Mouse (Mus musculus) neural tube, embryonic 11.5 days (tissue): ENCODE data around the gene Gm4779. TPM values are rescaled to one million over a fixed set of nuclear protein-coding genes. Genes with fewer than 3 reads are reported as not detected.

Source experiments
- ATAC-seq: fragments of 200-750 bp; cut with Nextera tagmentation; 2 replicates; pipeline ENCODE4 v1.8.0; 2017; ENCODE audit warnings: moderate number of reproducible peaks, mild to moderate bottlenecking, moderate TSS enrichment, moderate library complexity; ENCODE audit not compliant: insufficient read depth, low FRiP score, low TSS enrichment
- DNase-seq: peaks from one replicate; pipeline ENCODE4 v3.0.0-alpha.2; 2015; ENCODE audit warnings: low spot score
- H3K27ac ChIP-seq: fragments of 300-500 bp; sonication (generic); 2 replicates; pipeline ENCODE4 v1.5.1; 2014; ENCODE audit warnings: low read depth, mild to moderate bottlenecking, low read length
- H3K27me3 ChIP-seq: fragments of 300-500 bp; sonication (generic); 2 replicates; pipeline ENCODE4 v1.6.1; 2014; ENCODE audit warnings: mild to moderate bottlenecking, low read length, mixed read lengths; ENCODE audit not compliant: control insufficient read depth, insufficient read depth
- H3K36me3 ChIP-seq: fragments of 300-500 bp; sonication (generic); 2 replicates; pipeline ENCODE4 v1.6.1; 2014; ENCODE audit warnings: mild to moderate bottlenecking, low read length, moderate library complexity, mixed read lengths; ENCODE audit not compliant: control insufficient read depth, insufficient read depth
- H3K4me1 ChIP-seq: fragments of 300-500 bp; sonication (generic); 2 replicates; pipeline ENCODE4 v1.6.1; 2014; ENCODE audit warnings: low read length, mixed read lengths; ENCODE audit not compliant: control insufficient read depth, insufficient read depth
- H3K4me2 ChIP-seq: fragments of 300-500 bp; sonication (generic); 2 replicates; pipeline ENCODE4 v1.6.1; 2014; ENCODE audit warnings: low read depth, mild to moderate bottlenecking, moderate library complexity
- H3K4me3 ChIP-seq: fragments of 300-500 bp; sonication (generic); 2 replicates; pipeline ENCODE4 v1.5.1; 2014; ENCODE audit warnings: low read depth, low read length
- H3K9ac ChIP-seq: fragments of 300-500 bp; sonication (generic); 2 replicates; pipeline ENCODE4 v1.6.1; 2014; ENCODE audit warnings: mild to moderate bottlenecking, low read length
- H3K9me3 ChIP-seq: fragments of 300-500 bp; sonication (generic); 2 replicates; pipeline ENCODE4 v1.6.1; 2016; ENCODE audit warnings: low read length; ENCODE audit not compliant: control insufficient read depth
- WGBS: fragments of 180-500 bp; shearing (Covaris S2); extraction: QIAGEN DNeasy Blood & Tissue Kit; methylation state at CpG from one replicate; pipeline ENCODE4 v1.1.7; 2014; 5-methylcytosine and 5-hydroxymethylcytosine counted together
- polyA plus RNA-seq: library from polyadenylated mRNA; unstranded; fragments of >200 nt; fragmentation: Nextera tagmentation; extraction: Ambion mirVana; gene quantifications from 2 replicates; pipeline ENCODE4 v1.2.1, GENCODE M21; 2014

Gm4779 gene
- polyA plus RNA-seq, 1 experiment from 2014 or later, result not detected

GRCm38 (mm10) chrX:101767280-101767679 lies 26.9 kb downstream of the Gm4779 start:
- H3K9ac ChIP-seq, result no peak overlapping the region
- ATAC-seq (no peak), DNase-seq (no peak)
- H3K36me3 ChIP-seq, result no peaks in the 10 kb centered on the region
- H3K27me3 ChIP-seq, result no peaks in the 10 kb centered on the region
- no peaks in the 10 kb centered on the region for H3K9me3 ChIP-seq
- no peaks in the 10 kb centered on the region for H3K4me1 ChIP-seq
- H3K27ac ChIP-seq, result no peak overlapping the region
- no peak overlapping the region for H3K4me3 ChIP-seq
- no peak overlapping the region for H3K4me2 ChIP-seq
- WGBS, result 74% methylated on average over 7 of the region's 7 CpGs

GRCm38 (mm10) chrX:101765111-101765510 lies 29.1 kb downstream of the Gm4779 start:
- ATAC-seq (no peak), DNase-seq (no peak)
- Histone ChIP-seq H3K4me3 (no peak overlapping the region), H3K27ac (no peak overlapping the region), H3K36me3 (no peaks in the 10 kb centered on the region), H3K4me1 (no peaks in the 10 kb centered on the region), H3K9ac (no peak overlapping the region), H3K27me3 (no peaks in the 10 kb centered on the region), H3K9me3 (no peaks in the 10 kb centered on the region), H3K4me2 (no peak overlapping the region)
- 85% methylated on average over 4 of the region's 4 CpGs for WGBS

GRCm38 (mm10) chrX:101764621-101765020 lies 29.6 kb downstream of the Gm4779 start:
- ATAC-seq (no peak), DNase-seq (no peak)
- no peaks in the 10 kb centered on the region for H3K4me1 ChIP-seq
- no peak overlapping the region for H3K4me3 ChIP-seq
- no peaks in the 10 kb centered on the region for H3K27me3 ChIP-seq
- H3K4me2 ChIP-seq, result no peak overlapping the region
- WGBS, result 69% methylated on average over 5 of the region's 5 CpGs
- H3K36me3 ChIP-seq, result no peaks in the 10 kb centered on the region
- no peak overlapping the region for H3K27ac ChIP-seq
- H3K9me3 ChIP-seq, result no peaks in the 10 kb centered on the region
- no peak overlapping the region for H3K9ac ChIP-seq

GRCm38 (mm10) chrX:101754478-101754877 lies 39.7 kb downstream of the Gm4779 start:
- ATAC-seq (no peak), DNase-seq (no peak)
- no peaks in the 10 kb centered on the region for H3K27me3 ChIP-seq
- no peaks in the 10 kb centered on the region for H3K36me3 ChIP-seq
- no peak overlapping the region for H3K4me3 ChIP-seq
- no peak overlapping the region for H3K9ac ChIP-seq
- H3K27ac ChIP-seq, result no peak overlapping the region
- WGBS, result 84% methylated on average over 5 of the region's 5 CpGs
- H3K4me2 ChIP-seq, result no peak overlapping the region
- H3K9me3 ChIP-seq, result no peaks in the 10 kb centered on the region
- H3K4me1 ChIP-seq, result no peaks in the 10 kb centered on the region

GRCm38 (mm10) chrX:101750144-101750543 lies 44.1 kb downstream of the Gm4779 start:
- ATAC-seq (no peak), DNase-seq (no peak)
- no peak overlapping the region for H3K9ac ChIP-seq
- no peaks in the 10 kb centered on the region for H3K4me1 ChIP-seq
- no peaks in the 10 kb centered on the region for H3K36me3 ChIP-seq
- H3K27me3 ChIP-seq, result no peaks in the 10 kb centered on the region
- no peak overlapping the region for H3K4me3 ChIP-seq
- no peak overlapping the region for H3K27ac ChIP-seq
- 48% methylated on average over 4 of the region's 4 CpGs for WGBS
- no peaks in the 10 kb centered on the region for H3K9me3 ChIP-seq
- H3K4me2 ChIP-seq, result no peak overlapping the region

GRCm38 (mm10) chrX:101741064-101741433 lies 53.2 kb downstream of the Gm4779 start:
- Histone ChIP-seq H3K4me2 (no peak overlapping the region), H3K36me3 (no peaks in the 10 kb centered on the region), H3K27ac (no peak overlapping the region), H3K9me3 (no peaks in the 10 kb centered on the region), H3K27me3 (no peaks in the 10 kb centered on the region), H3K9ac (no peak overlapping the region), H3K4me3 (no peak overlapping the region), H3K4me1 (no peaks in the 10 kb centered on the region)
- DNase-seq (no peak), ATAC-seq (no peak)
- 78% methylated on average over 2 of the region's 2 CpGs for WGBS

GRCm38 (mm10) chrX:101740335-101741063 lies 53.7 kb downstream of the Gm4779 start:
- Histone ChIP-seq H3K4me3 (no peak overlapping the region), H3K9me3 (no peaks in the 10 kb centered on the region), H3K4me1 (no peaks in the 10 kb centered on the region), H3K4me2 (no peak overlapping the region), H3K36me3 (no peaks in the 10 kb centered on the region), H3K27ac (no peak overlapping the region), H3K9ac (no peak overlapping the region), H3K27me3 (no peaks in the 10 kb centered on the region)
- 49% methylated on average over 6 of the region's 6 CpGs for WGBS
- ATAC-seq (no peak), DNase-seq (peak; percentile 22)

Other genes with a start within 250 kb of the Gm4779 start
- 232 and 246 TPM in 2 replicates for gene Ogt, start 154.4 kb downstream of the Gm4779 start, polyA plus RNA-seq
- 0.13 TPM in 1 of 2 replicates, not detected in the other for gene Cxcr3, start 60.2 kb downstream of the Gm4779 start, polyA plus RNA-seq
- gene 8030474K03Rik, start 233 bp upstream of the Gm4779 start, polyA plus RNA-seq, result 0.35 TPM in 1 of 2 replicates, not detected in the other
- 11.0 and 11.6 TPM in 2 replicates for gene Nhsl2, start 55.0 kb upstream of the Gm4779 start, polyA plus RNA-seq